In the genomic region with DNA sequence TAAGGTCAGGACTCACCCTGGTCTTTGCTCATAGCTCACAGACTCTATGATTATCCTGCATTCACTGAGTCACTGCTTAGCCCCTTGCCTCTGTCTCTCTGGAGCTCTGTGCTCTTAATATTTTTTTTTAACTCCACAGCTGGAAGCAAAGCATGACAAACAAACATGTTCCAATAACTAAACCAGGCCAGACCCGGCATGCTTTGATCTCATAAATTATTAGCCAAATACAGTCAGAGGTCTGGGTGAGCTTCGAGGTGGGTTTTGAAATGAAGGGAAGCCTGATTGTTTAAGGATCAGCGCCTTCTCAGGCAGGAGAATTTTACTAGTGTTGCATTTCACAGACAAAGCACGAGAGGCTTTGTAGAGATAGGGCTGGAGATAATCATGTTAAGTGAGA, we compare ENCODE assay signal across 24 mouse cellular contexts.
DNase-seq lines count a peak whose midpoint lies in the region; ATAC-seq and TF ChIP-seq lines count a peak whose summit lies in the region.
"Had no signal": no experiment of that assay in that cellular context is flagged by ENCODE, and none has a peak within 500 bp of the region (broad histone marks: within the 10 kb centered on the region; RNA-seq: fewer than 3 reads in every experiment).

No protein-coding gene starts in this region.

- CTCF ChIA-PET in Patski (lab: Charles Lee): interaction anchor here (0.9 kb wide), 1 partner anchor 22 kb away, joined by 4 read pairs; no protein-coding TSS in a partner anchor

- 28% methylated on average over 4 of the region's 4 CpGs for WGBS in liver, adult 2 months
- WGBS in liver, postnatal 0 days (ENCODE audit: insufficient replicate concordance): 51% methylated on average over 4 of the region's 4 CpGs

- H3K36me3 ChIP-seq in liver, adult 2 months (ENCODE audit: control insufficient read depth, insufficient read depth, low read length): no peaks in the 10 kb centered on the region
- H3K36me3 ChIP-seq in liver, postnatal 0 days (replicated peaks; ENCODE audit: insufficient read depth, low read length): no peaks in the 10 kb centered on the region
- H3K36me3 ChIP-seq: forebrain, embryonic 10.5 days; heart, embryonic 10.5 days; heart, embryonic 13.5 days had no signal

- TF ChIP-seq POLR2A in liver, adult 2 months (IDR thresholded peaks at IDR 0.05; ENCODE audit: extremely low read depth, insufficient read depth, low read length): no peak
- no peak for TF ChIP-seq POLR2A in brain, embryonic 14.5 days (IDR thresholded peaks at IDR 0.05; ENCODE audit: borderline replicate concordance, extremely low read depth, insufficient read depth, insufficient read length, poor library complexity, severe bottlenecking)

- H3K4me1 ChIP-seq in liver, adult 2 months (ENCODE audit: control insufficient read depth, insufficient read depth, low read length): peaks cover 4% of the 10 kb centered on the region; the same call in 1 of the 2 replicates
- H3K4me1 ChIP-seq in liver, postnatal 0 days (ENCODE audit: insufficient read depth): no peaks in the 10 kb centered on the region
- H3K4me1 ChIP-seq: forebrain, embryonic 10.5 days; forebrain, embryonic 13.5 days; heart, embryonic 10.5 days; heart, embryonic 13.5 days had no signal

- H3K9me3 ChIP-seq in liver, postnatal 0 days (ENCODE audit: low read length): no peaks in the 10 kb centered on the region
- H3K9me3 ChIP-seq: forebrain, embryonic 10.5 days; forebrain, embryonic 13.5 days; heart, embryonic 10.5 days had no signal

- no peak overlapping the region for H3K27ac ChIP-seq in liver, adult 2 months (replicated peaks; ENCODE audit: insufficient read depth, low read depth, low read length)
- H3K27ac ChIP-seq in liver, postnatal 0 days (ENCODE audit: low read depth): no peak overlapping the region
- H3K27ac ChIP-seq: forebrain, embryonic 10.5 days; forebrain, embryonic 13.5 days; heart, adult 2 months; heart, embryonic 10.5 days; heart, embryonic 13.5 days; hindbrain, embryonic 14.5 days had no signal

- H3K4me2 ChIP-seq in liver, postnatal 0 days (ENCODE audit: low read depth, low read length): no peak overlapping the region
- H3K4me2 ChIP-seq: forebrain, embryonic 13.5 days; heart, embryonic 13.5 days; hindbrain, embryonic 14.5 days had no signal

- no peak overlapping the region for H3K4me3 ChIP-seq in liver, adult 2 months (ENCODE audit: insufficient read depth, low read depth, low read length)
- H3K4me3 ChIP-seq in liver, postnatal 0 days (ENCODE audit: low read depth, low read length): no peak overlapping the region
- H3K4me3 ChIP-seq: forebrain, embryonic 10.5 days; forebrain, embryonic 13.5 days; heart, adult 2 months; heart, embryonic 10.5 days; heart, embryonic 13.5 days had no signal

- no peak for TF ChIP-seq EP300 in liver, postnatal 0 days (IDR thresholded peaks at IDR 0.05; ENCODE audit: low read depth)

- H3K79me2 ChIP-seq in liver, adult 2 months (ENCODE audit: control insufficient read depth, insufficient read depth, low read length): no peaks in the 10 kb centered on the region

- no peaks in the 10 kb centered on the region for H3K27me3 ChIP-seq in liver, adult 2 months (ENCODE audit: control insufficient read depth, insufficient read depth, low read length)
- no peaks in the 10 kb centered on the region for H3K27me3 ChIP-seq in liver, postnatal 0 days (ENCODE audit: insufficient read depth, low read length)
- H3K27me3 ChIP-seq in Patski: no peaks in the 10 kb centered on the region
- H3K27me3 ChIP-seq: forebrain, embryonic 13.5 days; heart, embryonic 13.5 days had no signal

- POLR2A ChIA-PET in Patski (lab: Charles Lee): no interaction called here

- TF ChIP-seq CTCF in liver, adult 2 months (IDR thresholded peaks at IDR 0.05; ENCODE audit: low read depth, low read length): no peak
- TF ChIP-seq CTCF in liver, postnatal 0 days (IDR thresholded peaks at IDR 0.05; ENCODE audit: low read depth): no peak
- TF ChIP-seq CTCF in Patski (IDR thresholded peaks at IDR 0.05): no peak
- no peak for TF ChIP-seq CTCF in brain, embryonic 14.5 days (IDR thresholded peaks at IDR 0.05; ENCODE audit: borderline replicate concordance, extremely low read depth, insufficient read depth, insufficient read length)

- in situ Hi-C loops in Patski (cut with MboI; ENCODE audit: low pct_unique_long_range_greater_than_20kb): loop anchor here (25.0 kb wide), 1 partner anchor 828 kb away; a partner anchor contains a TSS

- peak; percentile 59 for DNase-seq in kidney, adult 9 months
- no peak for DNase-seq in kidney, postnatal 14 days
- peak; percentile 69 for DNase-seq in liver, adult 2 months (ENCODE audit: extremely low read depth, low read depth, low spot score)
- DNase-seq in liver, postnatal 0 days: no peak
- peak; percentile 61 for DNase-seq in Patski (ENCODE audit: low read depth, low spot score)
- DNase-seq in brain, embryonic 14.5 days (ENCODE audit: low read depth): peak; percentile 2
- DNase-seq: adrenal gland, adult 8-10 months; adrenal gland, postnatal 25 days; cerebellum, adult 18-20 months; cerebellum, adult 9-10 months; cerebellum, postnatal 14 days; gastrocnemius, postnatal 10 days; gastrocnemius, postnatal 36 days; heart, adult 2 months; heart, postnatal 14 days; heart, postnatal 4 days had no signal

- H3K9ac ChIP-seq in liver, adult 2 months (ENCODE audit: low read depth, low read length): no peak overlapping the region
- H3K9ac ChIP-seq in liver, postnatal 0 days (replicated peaks): no peak overlapping the region
- H3K9ac ChIP-seq: forebrain, embryonic 13.5 days; heart, embryonic 13.5 days; hindbrain, embryonic 14.5 days had no signal

- ATAC-seq in liver, postnatal 0 days: no peak
- ATAC-seq in Patski: peak; percentile 47
- ATAC-seq: activated CD4-positive, CD25-positive, alpha-beta regulatory T cell, adult 4 months; CD4-positive, CD25-positive, alpha-beta regulatory T cell, adult 4 months; forebrain, embryonic 13.5 days; forebrain, embryonic 16.5 days had no signal

Comparison
In these comparisons a context has a peak if more than half of its experiments do, and no peak if none do; other contexts are left out.
1. DNase-seq: peak in kidney, adult 9 months (single experiment), liver, adult 2 months (single experiment), Patski (single experiment) and brain, embryonic 14.5 days (single experiment); none in kidney, postnatal 14 days (single experiment) and liver, postnatal 0 days (single experiment).